Mouse (Mus musculus): ENCODE results near the gene Tmem19.

Tmem19 gene

DNA sequence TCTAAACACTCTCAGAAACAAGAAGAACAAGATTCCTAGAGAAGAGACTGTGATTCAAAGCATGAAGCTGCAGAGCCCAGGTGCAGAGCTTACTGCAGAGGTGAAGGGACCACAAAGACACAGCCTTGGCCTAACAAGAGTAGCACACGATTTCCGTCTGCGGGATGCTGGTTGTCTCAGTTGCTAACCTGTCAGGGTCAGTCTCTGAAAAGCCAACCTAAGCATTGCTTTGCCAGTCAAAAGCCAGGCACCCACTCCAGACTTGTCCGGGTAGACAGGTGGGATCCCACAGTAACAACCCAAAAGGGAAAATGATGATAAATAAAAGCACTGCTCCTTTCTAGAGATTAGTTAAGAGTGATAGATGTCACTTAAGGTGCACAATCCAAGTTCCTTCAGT is 53.1 kb downstream of the Tmem19 start:
- DNase-seq: no peak

DNA sequence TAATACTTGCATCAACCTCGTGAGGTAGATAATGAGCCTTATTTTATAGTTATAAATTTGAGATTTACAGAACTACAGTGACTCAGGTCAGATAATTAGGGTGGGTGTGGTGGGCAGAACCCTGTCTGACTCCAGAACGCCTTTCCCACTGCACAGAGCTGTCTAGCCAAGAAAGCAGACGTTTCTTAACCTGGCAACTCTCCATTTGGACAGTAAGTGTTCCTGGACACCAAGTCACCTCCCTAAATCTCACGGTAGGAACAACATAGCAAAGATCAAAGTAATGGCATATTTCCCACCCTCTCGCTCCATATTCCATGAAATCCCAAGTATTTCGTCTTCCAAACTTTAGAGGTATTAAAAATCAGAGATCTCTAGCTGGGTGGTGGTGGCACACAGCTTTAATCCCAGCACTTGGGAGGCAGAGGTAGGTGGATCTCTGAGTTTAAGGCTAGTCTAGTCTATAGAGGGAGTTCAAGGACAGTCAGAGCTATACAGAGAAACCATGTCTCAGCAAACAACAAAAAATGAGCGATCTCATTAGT is 54.9 kb downstream of the Tmem19 start:
- no peak for DNase-seq

DNA sequence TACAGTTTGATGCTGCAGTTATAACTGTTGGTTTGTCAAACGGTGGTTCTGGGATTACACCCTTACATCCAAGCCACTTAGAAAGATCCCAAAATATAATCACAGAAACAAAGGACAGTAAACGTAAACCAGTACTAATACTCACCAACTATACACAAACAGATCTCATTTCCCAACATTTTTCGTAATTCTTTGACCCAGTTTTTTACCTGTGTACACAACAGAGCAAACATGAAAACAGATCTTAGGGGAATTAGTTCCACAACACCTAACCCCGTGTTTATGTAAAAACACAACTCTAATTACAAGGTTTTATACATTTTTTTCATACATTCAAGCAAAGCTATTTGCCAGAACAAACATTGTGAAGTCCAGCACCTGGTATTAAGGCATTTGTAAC is 63.6 kb downstream of the Tmem19 start:
- DNase-seq: no peak

- DNase-seq: no peak
Measured at GRCm38 (mm10) chr10:115297582-115297981, 64.7 kb downstream of the Tmem19 start.

GRCm38 (mm10) chr10:115296401-115296935 is 65.8 kb downstream of the Tmem19 start:
- DNase-seq: no peak

DNA sequence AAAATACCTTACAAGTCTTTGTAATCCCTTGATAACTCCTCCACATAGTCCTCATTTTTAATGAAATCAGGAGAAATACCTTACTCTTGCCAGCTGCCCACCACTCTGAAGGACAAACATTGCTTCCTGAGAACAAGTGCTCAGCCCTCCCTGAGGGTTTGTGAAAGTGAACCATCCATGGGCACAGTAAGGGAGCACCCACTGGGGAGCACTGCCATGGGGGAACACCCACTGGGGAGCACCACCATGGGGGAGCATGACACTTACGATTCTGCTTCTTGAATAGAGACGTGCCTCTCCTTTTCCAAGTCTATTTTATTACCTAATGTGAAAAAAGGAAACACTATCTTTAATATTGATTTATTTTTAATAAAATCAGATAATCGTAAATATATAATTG is 67.1 kb downstream of the Tmem19 start:
- no peak for DNase-seq

- no peak for DNase-seq
Measured at GRCm38 (mm10) chr10:115294715-115295114, 67.6 kb downstream of the Tmem19 start.

DNA sequence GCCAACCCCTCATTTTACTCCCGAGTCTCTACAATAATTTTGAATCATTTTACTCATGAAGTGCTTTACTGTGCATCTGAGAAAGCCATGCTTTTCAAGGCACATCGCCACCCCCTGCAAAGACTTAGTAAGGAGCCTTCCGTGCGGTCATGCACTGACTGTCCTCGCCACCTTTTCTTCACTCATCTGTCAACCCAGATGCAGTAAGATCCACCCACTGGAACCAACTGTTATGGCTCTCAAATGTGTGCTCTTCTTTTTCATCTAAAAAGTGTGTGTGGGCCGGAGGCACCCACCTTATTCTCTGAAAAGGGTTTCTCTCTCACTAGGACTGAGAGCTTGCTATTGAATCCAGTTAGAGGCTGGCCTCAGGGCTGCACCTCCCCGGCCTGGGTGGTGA is 68.4 kb downstream of the Tmem19 start:
- DNase-seq: no peak

DNA sequence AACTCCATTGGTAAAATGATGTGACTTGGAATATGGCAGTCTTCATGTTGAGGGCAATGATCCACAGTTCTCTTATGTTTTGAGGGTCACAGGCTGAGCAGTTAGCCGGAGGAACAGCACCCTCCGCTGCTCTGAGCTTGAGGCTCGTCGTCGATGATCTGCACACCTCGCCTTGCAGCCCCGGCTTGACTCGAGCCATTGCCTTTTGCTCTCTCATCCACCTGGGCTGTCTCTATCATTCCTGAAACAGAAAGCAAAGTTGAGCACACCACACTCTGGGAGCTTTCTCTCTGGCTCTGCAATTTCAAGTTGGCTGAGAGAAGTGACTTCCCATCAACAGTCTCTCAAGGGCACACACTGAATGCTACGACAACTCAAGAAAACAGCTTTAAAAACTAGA is 71.6 kb downstream of the Tmem19 start:
- DNase-seq: no peak

Measured in cerebellum, adult 9-10 months (tissue).